Mouse (Mus musculus) neural tube, embryonic 14.5 days (tissue): ENCODE data around the gene Acsl3. TPM values are rescaled to one million over a fixed set of nuclear protein-coding genes. Genes with fewer than 3 reads are reported as not detected.

Experiments used
- ATAC-seq: fragments of 200-750 bp; cut with Nextera tagmentation; 2 replicates; pipeline ENCODE4 v1.8.0; 2017; ENCODE audit warnings: low read depth, mild to moderate bottlenecking, moderate TSS enrichment, moderate library complexity
- H3K27ac ChIP-seq: fragments of 300-500 bp; sonication (generic); 2 replicates; pipeline ENCODE4 v1.5.1; 2014; ENCODE audit warnings: low read depth, mild to moderate bottlenecking, control low read depth, low read length, moderate library complexity, mixed read lengths
- H3K27me3 ChIP-seq: fragments of 300-500 bp; sonication (generic); 2 replicates; pipeline ENCODE4 v1.6.1; 2014; ENCODE audit warnings: low read length; ENCODE audit not compliant: control insufficient read depth, insufficient read depth
- H3K36me3 ChIP-seq: fragments of 300-500 bp; sonication (generic); 2 replicates; pipeline ENCODE4 v1.6.1; 2014; ENCODE audit warnings: low read length, mixed read lengths; ENCODE audit not compliant: control insufficient read depth, insufficient read depth
- H3K4me1 ChIP-seq: fragments of 300-500 bp; sonication (generic); 2 replicates; pipeline ENCODE4 v1.6.1; 2014; ENCODE audit warnings: low read length; ENCODE audit not compliant: control insufficient read depth, insufficient read depth
- H3K4me2 ChIP-seq: fragments of 300-500 bp; sonication (generic); 2 replicates; pipeline ENCODE4 v1.6.1; 2014; ENCODE audit warnings: mild to moderate bottlenecking, low read depth, low read length, control low read depth
- H3K4me3 ChIP-seq: fragments of 300-500 bp; sonication (generic); 2 replicates; pipeline ENCODE4 v1.5.1; 2014; ENCODE audit warnings: low read depth, low read length, control low read depth, mixed read lengths
- H3K9ac ChIP-seq: fragments of 300-500 bp; sonication (generic); replicated peaks from 2 replicates; pipeline ENCODE4 v1.6.1; 2014; ENCODE audit warnings: low read depth, mild to moderate bottlenecking, control low read depth, low read length, mixed read lengths
- H3K9me3 ChIP-seq: fragments of 300-500 bp; sonication (generic); 2 replicates; pipeline ENCODE4 v1.6.1; 2016; ENCODE audit warnings: low read length; ENCODE audit not compliant: control insufficient read depth
- WGBS: fragments of 180-500 bp; shearing (Covaris S2); extraction: QIAGEN DNeasy Blood & Tissue Kit; methylation state at CpG from one replicate; pipeline ENCODE4 v1.1.7; 2014; 5-methylcytosine and 5-hydroxymethylcytosine counted together
- polyA plus RNA-seq: library from polyadenylated mRNA; unstranded; fragments of >200 nt; fragmentation: Nextera tagmentation; extraction: Ambion mirVana; gene quantifications from 2 replicates; pipeline ENCODE4 v1.2.1, GENCODE M21; 2014

The Acsl3 gene
- polyA plus RNA-seq, 1 experiment from 2014 or later: 124 TPM

DNA sequence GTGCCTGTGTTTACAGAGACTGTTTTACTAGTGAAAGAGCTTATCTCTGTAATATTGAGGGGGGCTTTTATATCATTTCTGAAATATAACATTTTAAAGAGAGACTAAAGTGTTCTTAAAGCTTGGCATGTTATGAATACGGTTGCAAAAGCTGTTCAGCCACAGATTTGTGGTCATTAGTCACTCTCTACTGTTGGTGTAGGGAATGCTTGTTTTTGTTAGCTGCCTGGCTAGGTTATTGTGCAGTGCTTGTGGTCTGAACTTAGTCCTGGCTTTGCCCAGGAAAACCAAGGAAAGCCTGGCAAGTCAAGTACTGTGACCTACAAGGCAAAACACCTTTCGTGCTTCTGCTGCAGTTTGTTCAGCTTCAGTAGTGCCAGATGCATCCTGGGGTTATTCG lies 44.1 kb downstream of the Acsl3 start:
- no peak overlapping the region for H3K4me3 ChIP-seq
- H3K9me3 ChIP-seq: no peaks in the 10 kb centered on the region
- ATAC-seq: no peak
- no peaks in the 10 kb centered on the region for H3K4me1 ChIP-seq
- H3K36me3 ChIP-seq: peaks cover 32% of the 10 kb centered on the region
- no peaks in the 10 kb centered on the region for H3K27me3 ChIP-seq
- whole genome bisulfite sequencing: 92% methylated on average over 3 of the region's 3 CpGs
- H3K27ac ChIP-seq: no peak overlapping the region
- H3K9ac ChIP-seq: no peak overlapping the region
- no peak overlapping the region for H3K4me2 ChIP-seq

DNA sequence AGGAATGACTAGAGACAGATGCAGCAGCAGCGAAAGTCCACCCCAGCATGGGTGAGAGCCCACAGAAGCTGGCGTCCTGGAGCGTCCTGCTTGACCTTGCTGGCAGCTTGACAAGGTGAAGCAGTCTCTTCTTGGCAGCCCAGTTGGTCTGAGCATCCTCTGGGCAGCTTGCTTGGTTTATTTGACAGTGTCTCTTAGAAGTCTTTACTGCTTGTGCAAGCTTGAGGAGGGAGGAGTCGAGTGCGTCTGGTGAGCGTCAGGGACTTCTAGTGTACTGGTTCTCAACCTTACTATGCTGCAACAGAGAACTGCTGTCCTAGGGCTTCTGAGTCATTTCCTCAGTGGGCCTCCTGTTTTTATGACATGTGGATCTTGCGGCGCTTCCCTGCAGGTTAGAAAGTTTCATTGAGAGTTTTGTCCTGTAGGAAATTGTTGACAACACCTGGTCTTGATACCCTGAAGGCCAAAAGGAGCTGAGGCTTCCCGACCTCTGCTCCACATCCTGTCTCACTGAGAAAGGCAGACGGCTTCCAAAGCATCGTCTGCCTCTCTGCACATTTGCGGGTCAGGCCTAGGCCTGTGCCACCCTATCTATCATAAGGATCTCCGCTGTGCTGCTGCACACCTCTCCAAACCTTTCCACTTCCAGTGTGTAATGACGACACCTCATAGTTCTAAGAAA lies 44.8 kb downstream of the Acsl3 start:
- Histone ChIP-seq H3K4me3 (no peak overlapping the region), H3K27ac (no peak overlapping the region), H3K4me2 (no peak overlapping the region), H3K9me3 (no peaks in the 10 kb centered on the region), H3K36me3 (peaks cover 32% of the 10 kb centered on the region), H3K27me3 (no peaks in the 10 kb centered on the region), H3K4me1 (no peaks in the 10 kb centered on the region), H3K9ac (no peak overlapping the region)
- 78% methylated on average over 14 of the region's 14 CpGs for WGBS
- ATAC-seq: no peak

DNA sequence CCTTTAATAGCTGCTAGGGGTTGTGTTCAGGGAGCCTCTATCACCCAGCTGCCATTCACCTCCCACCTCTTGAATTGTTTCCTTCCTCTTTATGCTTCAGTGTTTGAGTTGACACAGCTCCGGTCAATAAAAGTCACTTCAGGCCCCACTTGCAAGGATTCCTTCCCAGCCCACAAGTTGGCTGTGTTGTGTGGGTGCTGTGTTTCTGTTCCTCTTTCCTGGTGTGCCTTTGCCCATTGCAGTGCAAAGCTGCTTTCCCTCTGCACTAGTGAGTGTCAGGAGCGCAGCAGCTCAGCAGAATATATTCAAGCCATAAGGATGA lies 45.3 kb downstream of the Acsl3 start:
- Histone ChIP-seq H3K27me3 (no peaks in the 10 kb centered on the region), H3K9ac (no peak overlapping the region), H3K27ac (no peak overlapping the region), H3K4me1 (no peaks in the 10 kb centered on the region), H3K36me3 (peaks cover 29% of the 10 kb centered on the region), H3K4me3 (no peak overlapping the region), H3K4me2 (no peak overlapping the region), H3K9me3 (no peaks in the 10 kb centered on the region)
- no peak for ATAC-seq
- WGBS: 82% methylated on average over 2 of the region's 2 CpGs

DNA sequence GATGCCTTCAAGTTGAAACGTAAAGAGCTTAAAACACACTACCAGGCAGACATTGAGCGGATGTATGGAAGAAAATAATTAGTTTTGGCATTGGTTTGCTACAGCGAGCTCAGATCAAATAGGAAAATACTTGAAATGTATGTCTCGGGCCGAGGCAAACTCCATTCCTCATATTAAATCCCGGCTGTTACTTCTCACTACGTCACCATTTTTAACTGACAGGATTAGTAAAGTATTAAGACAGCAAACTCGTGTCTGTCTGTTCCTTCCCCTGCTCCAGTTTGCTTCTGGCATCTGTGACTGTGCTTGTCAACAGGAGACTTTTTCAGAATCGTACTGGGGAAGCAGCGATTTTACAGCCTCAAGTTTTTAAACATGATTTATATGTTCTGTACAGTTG lies 48.7 kb downstream of the Acsl3 start:
- 95% methylated on average over 10 of the region's 10 CpGs for WGBS
- Histone ChIP-seq H3K4me1 (no peaks in the 10 kb centered on the region), H3K36me3 (peaks cover 22% of the 10 kb centered on the region), H3K27me3 (no peaks in the 10 kb centered on the region), H3K9me3 (no peaks in the 10 kb centered on the region), H3K4me2 (no peak overlapping the region), H3K9ac (no peak overlapping the region), H3K4me3 (no peak overlapping the region), H3K27ac (no peak overlapping the region)
- no peak for ATAC-seq

DNA sequence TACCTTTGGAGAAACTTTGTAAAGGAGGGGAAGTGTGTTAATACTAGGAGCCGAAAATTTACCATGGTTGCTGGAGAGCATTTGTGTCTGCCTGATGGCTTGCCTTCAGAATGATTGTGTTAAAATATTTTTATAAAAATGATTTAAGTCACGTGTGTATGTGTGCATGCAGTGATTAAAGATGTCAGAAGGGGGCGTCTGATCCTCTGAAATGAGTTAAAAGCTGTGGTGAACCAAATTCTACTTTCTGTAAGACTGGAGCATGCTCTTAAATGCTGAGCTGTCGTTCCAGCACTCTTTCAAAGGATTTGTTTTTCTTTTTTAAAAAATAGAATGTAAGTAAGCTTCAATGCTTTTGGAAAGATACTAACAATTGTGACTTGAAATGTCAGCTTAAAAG lies 49.7 kb downstream of the Acsl3 start:
- H3K27ac ChIP-seq: no peak overlapping the region
- 68% methylated on average over 4 of the region's 4 CpGs for WGBS
- no peak for ATAC-seq

DNA sequence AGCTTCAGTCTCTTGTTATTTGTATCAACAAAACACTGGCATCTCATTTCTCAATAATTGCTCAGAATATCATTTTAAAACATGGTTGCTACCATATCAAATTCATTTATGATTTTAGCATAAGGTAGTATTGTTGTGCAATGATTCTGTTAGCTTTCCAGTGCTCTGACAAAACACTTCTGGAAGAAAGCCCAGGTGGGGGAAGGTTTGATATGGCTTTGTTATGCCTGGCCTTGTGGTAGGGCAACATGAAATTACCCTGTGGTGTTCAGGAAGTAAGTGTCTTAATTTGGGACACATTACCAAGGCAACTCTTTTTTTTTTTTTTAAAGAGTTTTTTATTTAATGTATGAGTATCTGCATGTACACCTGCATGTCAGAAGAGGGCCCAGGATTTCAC lies 52.4 kb downstream of the Acsl3 start:
- H3K9ac ChIP-seq: no peak overlapping the region
- H3K9me3 ChIP-seq: no peaks in the 10 kb centered on the region
- H3K36me3 ChIP-seq: no peaks in the 10 kb centered on the region
- H3K4me3 ChIP-seq: no peak overlapping the region
- ATAC-seq: no peak
- H3K4me2 ChIP-seq: no peak overlapping the region
- H3K27me3 ChIP-seq: no peaks in the 10 kb centered on the region
- no peaks in the 10 kb centered on the region for H3K4me1 ChIP-seq
- no peak overlapping the region for H3K27ac ChIP-seq

More for the DNA sequence above, 49.7 kb downstream of the Acsl3 start:
- H3K27me3 ChIP-seq: no peaks in the 10 kb centered on the region
- no peak overlapping the region for H3K4me3 ChIP-seq
- no peak overlapping the region for H3K4me2 ChIP-seq
- H3K36me3 ChIP-seq: peaks cover 21% of the 10 kb centered on the region
- no peaks in the 10 kb centered on the region for H3K9me3 ChIP-seq
- no peaks in the 10 kb centered on the region for H3K4me1 ChIP-seq
- H3K9ac ChIP-seq: no peak overlapping the region

DNA sequence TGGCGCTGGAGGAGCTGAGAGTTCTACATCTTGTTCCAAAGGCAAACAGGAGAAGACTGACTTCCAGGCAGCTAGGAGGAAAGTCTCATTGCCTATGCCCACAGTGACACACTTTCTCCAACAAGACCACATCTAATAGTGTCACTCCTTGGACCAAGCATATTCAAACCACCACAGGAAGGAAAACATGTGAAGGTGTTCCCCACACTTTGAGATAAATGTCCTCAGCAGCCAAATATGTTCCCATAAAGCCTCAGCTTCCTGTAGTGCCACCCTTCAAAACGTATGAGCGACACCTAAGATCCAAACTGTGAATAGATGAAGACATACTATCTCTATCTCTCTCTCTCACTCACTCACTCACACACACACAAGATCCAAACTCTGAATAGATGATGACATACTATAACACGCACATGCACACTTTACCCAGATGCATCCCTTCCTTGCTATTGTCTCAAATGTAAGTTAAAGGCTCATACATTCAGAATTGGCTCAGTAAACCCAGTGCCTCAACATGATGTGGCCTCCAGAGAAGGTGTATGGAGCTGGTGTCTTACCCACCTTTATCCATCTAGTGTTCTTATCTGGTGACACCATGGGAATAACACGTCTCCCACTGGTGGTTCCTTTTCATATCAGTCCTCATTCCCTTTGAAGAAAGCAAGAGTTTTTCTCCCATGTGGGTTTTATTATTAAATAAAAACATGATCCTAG lies 53.1 kb downstream of the Acsl3 start:
- Histone ChIP-seq H3K4me1 (no peaks in the 10 kb centered on the region), H3K36me3 (no peaks in the 10 kb centered on the region), H3K4me2 (no peak overlapping the region), H3K9me3 (no peaks in the 10 kb centered on the region), H3K27me3 (no peaks in the 10 kb centered on the region), H3K4me3 (no peak overlapping the region), H3K27ac (no peak overlapping the region), H3K9ac (no peak overlapping the region)
- ATAC-seq: no peak
- WGBS: 90% methylated on average over 5 of the region's 5 CpGs

DNA sequence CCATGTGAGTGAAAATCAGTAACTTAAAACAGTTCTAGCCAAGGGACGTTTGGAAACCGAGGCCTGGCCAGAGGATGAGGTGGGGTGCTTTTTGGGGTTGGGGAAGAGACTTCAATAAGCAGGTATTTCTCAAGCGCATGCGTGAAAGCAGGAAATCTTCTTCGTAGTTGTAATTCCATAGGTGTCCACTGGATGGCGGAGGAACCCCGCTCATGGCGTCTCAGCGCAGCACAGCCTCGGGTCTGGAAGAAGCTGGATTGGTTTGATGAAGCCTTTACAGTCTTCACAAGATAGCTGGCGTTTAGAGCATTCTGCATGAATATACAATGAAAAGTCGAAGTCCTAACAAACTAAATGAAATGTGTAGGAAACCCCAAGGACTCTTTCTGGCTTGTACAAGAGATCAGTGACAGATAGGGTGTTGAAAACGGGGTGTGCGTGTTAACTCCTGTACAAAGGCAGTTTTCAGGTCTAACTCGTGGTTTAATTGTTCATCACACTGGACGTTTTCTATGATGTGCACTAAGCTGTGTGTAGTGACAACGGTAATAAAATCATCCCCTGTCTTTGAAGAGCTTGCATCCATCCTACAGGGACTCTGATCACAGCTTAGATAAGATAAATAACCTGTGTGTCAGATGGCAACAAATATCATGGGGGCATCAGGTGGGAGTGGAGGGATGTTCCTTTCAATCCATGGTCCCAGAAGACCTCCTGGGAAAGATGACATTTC lies 67.0 kb downstream of the Acsl3 start:
- no peak overlapping the region; the same call in 1 of the 2 replicates for H3K9ac ChIP-seq

DNA sequence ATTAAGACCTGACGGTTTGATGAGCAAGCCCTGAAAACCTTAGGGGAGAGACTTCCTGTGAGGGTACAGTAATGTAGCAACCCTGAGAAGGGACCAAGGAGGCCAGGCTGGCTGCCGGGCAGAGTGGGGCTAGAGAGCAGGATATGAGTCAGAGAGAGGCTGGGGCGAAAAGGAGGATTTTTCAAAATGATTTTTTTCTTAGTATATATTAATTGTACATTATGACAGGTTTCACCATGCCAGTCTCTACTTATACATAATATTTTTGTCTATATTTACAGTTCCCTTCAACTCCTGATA lies 67.5 kb downstream of the Acsl3 start:
- 46% methylated on average over 3 of the region's 3 CpGs for whole genome bisulfite sequencing
- Histone ChIP-seq H3K4me3 (no peak overlapping the region), H3K9ac (no peak overlapping the region), H3K4me1 (peaks cover 3% of the 10 kb centered on the region; the same call in 1 of the 2 replicates), H3K27me3 (no peaks in the 10 kb centered on the region), H3K36me3 (no peaks in the 10 kb centered on the region), H3K4me2 (no peak overlapping the region), H3K27ac (no peak overlapping the region), H3K9me3 (no peaks in the 10 kb centered on the region)
- ATAC-seq: peak; percentile 58

More for the DNA sequence above, 67.0 kb downstream of the Acsl3 start:
- no peak overlapping the region for H3K27ac ChIP-seq
- no peaks in the 10 kb centered on the region for H3K9me3 ChIP-seq
- H3K4me2 ChIP-seq: no peak overlapping the region
- H3K4me3 ChIP-seq: no peak overlapping the region
- peaks cover 3% of the 10 kb centered on the region; the same call in 1 of the 2 replicates for H3K4me1 ChIP-seq
- ATAC-seq: peak; percentile 90
- no peaks in the 10 kb centered on the region for H3K27me3 ChIP-seq
- H3K36me3 ChIP-seq: no peaks in the 10 kb centered on the region
- 15% methylated on average over 17 of the region's 17 CpGs for WGBS
